Mouse (Mus musculus) spleen, adult 12 weeks (tissue): ENCODE data around the gene Srrm1.
A peak's percentile ranks its signal among the peaks of the same experiment; 100 is the strongest.
"Not testable (repeated sequence)": the region's sequence is repeated elsewhere in the genome, so short reads cannot be mapped to it uniquely, and the experiment has no call there.

Source experiments
- DNase-seq: peaks from one replicate; pipeline ENCODE4 v3.0.0; 2022; ENCODE audit warnings: low spot score

The Srrm1 gene

GRCm38 (mm10) chr4:135300248-135301041 lies 52.7 kb downstream of the Srrm1 start:
- no peak for DNase-seq

GRCm38 (mm10) chr4:135298680-135299079 lies 54.4 kb downstream of the Srrm1 start:
- no peak for DNase-seq

GRCm38 (mm10) chr4:135297931-135298546 lies 55.1 kb downstream of the Srrm1 start:
- no peak for DNase-seq

- DNase-seq: no peak
These were observed 56.0 kb downstream of the Srrm1 start for GRCm38 (mm10) chr4:135297146-135297545.

- no peak for DNase-seq
These were observed 56.6 kb downstream of the Srrm1 start for GRCm38 (mm10) chr4:135296565-135296964.

- no peak for DNase-seq
These were observed 59.3 kb downstream of the Srrm1 start for GRCm38 (mm10) chr4:135293813-135294212.

GRCm38 (mm10) chr4:135292477-135293089 lies 60.5 kb downstream of the Srrm1 start:
- DNase-seq: peak; percentile 45

GRCm38 (mm10) chr4:135291841-135292240 lies 61.3 kb downstream of the Srrm1 start:
- no peak for DNase-seq

GRCm38 (mm10) chr4:135291199-135291598 lies 61.9 kb downstream of the Srrm1 start:
- no peak for DNase-seq

GRCm38 (mm10) chr4:135287975-135288374 lies 65.1 kb downstream of the Srrm1 start:
- no peak for DNase-seq

GRCm38 (mm10) chr4:135286833-135287395 lies 66.2 kb downstream of the Srrm1 start:
- DNase-seq: no peak

- no peak for DNase-seq
These were observed 67.0 kb downstream of the Srrm1 start for GRCm38 (mm10) chr4:135286033-135286622.

- DNase-seq: no peak
These were observed 67.7 kb downstream of the Srrm1 start for GRCm38 (mm10) chr4:135285436-135285835.

GRCm38 (mm10) chr4:135283875-135284274 lies 69.2 kb downstream of the Srrm1 start:
- no peak for DNase-seq

GRCm38 (mm10) chr4:135283417-135283816 lies 69.7 kb downstream of the Srrm1 start:
- no peak for DNase-seq

GRCm38 (mm10) chr4:135282651-135283290 lies 70.3 kb downstream of the Srrm1 start:
- no peak for DNase-seq

GRCm38 (mm10) chr4:135280016-135280415 lies 73.1 kb downstream of the Srrm1 start:
- not testable (repeated sequence) for DNase-seq

GRCm38 (mm10) chr4:135276681-135277379 lies 76.3 kb downstream of the Srrm1 start:
- no peak for DNase-seq

GRCm38 (mm10) chr4:135274761-135275160 lies 78.4 kb downstream of the Srrm1 start:
- DNase-seq: no peak

GRCm38 (mm10) chr4:135273307-135273682 lies 79.8 kb downstream of the Srrm1 start:
- DNase-seq: no peak

- peak; percentile 99 for DNase-seq
These were observed 80.3 kb downstream of the Srrm1 start, which contains the start of gene Clic4 for GRCm38 (mm10) chr4:135272640-135273306. Gene Clic4 (minus strand): TSS chr4:135272814.
